Mouse (Mus musculus) activated CD4-positive, CD25-positive, alpha-beta regulatory T cell, adult 4 months (primary cell): ENCODE data around the gene Ssh1. TPM values are rescaled to one million over a fixed set of nuclear protein-coding genes. Genes with fewer than 3 reads are reported as not detected.
A peak's percentile ranks its signal among the peaks of the same experiment; 100 is the strongest.

Source experiments
- ATAC-seq: one replicate; pipeline ENCODE4 v1.8.0; 2017
- polyA plus RNA-seq, 2 experiments: library from polyadenylated mRNA; unstranded; fragments of 100-300 nt; shearing (Covaris generic); gene quantifications; one replicate each; pipeline ENCODE4 v1.2.1; 2017

Ssh1 gene
- polyA plus RNA-seq, 2 experiments from 2014 or later = 15.8 to 17.9 TPM

GRCm38 (mm10) chr5:113964972-113965371, 28.7 kb downstream of the Ssh1 start:
- no peak for ATAC-seq

DNA sequence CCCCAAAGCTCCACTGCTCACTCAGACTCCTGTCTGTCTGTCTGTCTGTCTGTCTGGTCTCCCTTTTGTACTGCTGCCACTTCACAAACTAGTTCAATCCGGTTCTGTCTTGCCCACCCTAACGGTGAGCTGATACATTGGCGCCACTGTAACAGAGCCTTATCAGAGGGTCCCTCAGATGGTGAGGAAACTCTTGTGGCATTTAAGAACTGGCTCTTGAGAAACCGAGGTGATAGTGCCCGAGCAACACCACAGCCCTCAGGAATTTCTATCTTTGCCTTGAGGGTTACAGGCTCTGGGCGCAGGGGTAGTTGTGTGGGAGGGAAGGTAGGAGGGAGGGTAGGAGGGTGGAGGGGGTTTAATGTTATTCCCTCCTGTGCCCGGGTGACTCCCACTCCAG, 31.9 kb downstream of the Ssh1 start:
- ATAC-seq = no peak

- no peak for ATAC-seq
Observed at GRCm38 (mm10) chr5:113960416-113960815, 33.3 kb downstream of the Ssh1 start.

DNA sequence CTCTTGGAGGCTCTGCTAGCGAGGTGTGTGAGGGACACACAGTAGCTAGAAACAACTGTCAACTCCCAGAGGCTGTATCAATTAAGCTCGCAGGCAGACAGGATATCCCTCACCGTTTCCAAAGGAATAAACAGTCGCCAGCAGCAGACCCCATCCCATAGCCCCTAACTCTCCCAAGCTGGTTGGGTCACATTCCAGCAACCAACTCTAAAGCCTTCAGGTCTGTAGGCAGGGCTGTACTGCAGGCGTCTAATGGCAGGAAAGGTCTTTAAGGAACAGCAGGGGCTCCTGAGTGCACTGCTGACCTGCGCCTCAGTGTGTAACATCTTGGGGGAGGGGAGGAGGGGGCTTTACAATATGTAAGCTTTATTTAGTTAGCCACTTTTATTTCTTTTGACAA, 34.7 kb downstream of the Ssh1 start:
- no peak for ATAC-seq

DNA sequence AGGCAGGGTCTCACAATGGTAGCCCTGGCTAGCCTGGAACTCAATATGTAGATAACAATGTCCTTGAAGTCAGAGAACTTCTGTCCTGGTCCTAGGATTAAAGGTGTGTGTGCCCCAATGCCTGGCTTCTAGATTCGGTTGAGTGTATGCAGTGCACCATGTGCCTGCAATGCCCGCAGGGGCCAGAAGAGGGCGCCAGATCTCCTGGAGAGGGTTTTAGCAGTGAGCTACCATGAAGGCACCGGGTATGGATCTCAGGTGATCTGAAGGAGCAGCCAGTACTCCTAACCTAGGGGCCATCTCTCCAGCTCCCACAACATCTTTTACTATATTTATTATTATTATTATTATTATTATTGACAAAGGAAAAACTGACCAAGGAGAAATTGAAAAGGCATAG, 37.2 kb downstream of the Ssh1 start:
- ATAC-seq = peak; percentile 38

- ATAC-seq = no peak
Observed at GRCm38 (mm10) chr5:113955691-113956090, 38.0 kb downstream of the Ssh1 start.

- no peak for ATAC-seq
Observed at GRCm38 (mm10) chr5:113955281-113955680, 38.4 kb downstream of the Ssh1 start.

- peak; percentile 79 for ATAC-seq
Observed at GRCm38 (mm10) chr5:113954421-113954820, 39.3 kb downstream of the Ssh1 start.

- ATAC-seq = no peak
Observed at GRCm38 (mm10) chr5:113952519-113952918, 41.2 kb downstream of the Ssh1 start.

DNA sequence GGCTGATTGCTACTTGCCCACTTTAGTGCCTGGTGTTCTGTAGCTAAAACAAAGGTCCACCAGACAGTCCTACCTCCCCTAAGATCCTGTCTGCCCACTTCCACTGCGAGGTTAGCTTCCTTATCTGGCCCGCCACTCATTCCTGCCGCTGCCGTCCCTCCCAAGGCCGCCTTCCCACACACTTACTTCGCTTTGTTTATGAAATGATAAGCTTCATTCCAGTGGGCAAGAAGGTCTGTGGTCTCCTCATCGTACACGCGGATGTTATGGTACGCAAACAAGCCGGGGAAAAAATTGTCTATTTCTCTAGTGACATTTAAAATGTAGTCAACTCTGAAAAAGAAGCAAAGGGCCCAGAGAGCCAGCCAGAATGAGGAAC, 42.0 kb downstream of the Ssh1 start:
- ATAC-seq = no peak

DNA sequence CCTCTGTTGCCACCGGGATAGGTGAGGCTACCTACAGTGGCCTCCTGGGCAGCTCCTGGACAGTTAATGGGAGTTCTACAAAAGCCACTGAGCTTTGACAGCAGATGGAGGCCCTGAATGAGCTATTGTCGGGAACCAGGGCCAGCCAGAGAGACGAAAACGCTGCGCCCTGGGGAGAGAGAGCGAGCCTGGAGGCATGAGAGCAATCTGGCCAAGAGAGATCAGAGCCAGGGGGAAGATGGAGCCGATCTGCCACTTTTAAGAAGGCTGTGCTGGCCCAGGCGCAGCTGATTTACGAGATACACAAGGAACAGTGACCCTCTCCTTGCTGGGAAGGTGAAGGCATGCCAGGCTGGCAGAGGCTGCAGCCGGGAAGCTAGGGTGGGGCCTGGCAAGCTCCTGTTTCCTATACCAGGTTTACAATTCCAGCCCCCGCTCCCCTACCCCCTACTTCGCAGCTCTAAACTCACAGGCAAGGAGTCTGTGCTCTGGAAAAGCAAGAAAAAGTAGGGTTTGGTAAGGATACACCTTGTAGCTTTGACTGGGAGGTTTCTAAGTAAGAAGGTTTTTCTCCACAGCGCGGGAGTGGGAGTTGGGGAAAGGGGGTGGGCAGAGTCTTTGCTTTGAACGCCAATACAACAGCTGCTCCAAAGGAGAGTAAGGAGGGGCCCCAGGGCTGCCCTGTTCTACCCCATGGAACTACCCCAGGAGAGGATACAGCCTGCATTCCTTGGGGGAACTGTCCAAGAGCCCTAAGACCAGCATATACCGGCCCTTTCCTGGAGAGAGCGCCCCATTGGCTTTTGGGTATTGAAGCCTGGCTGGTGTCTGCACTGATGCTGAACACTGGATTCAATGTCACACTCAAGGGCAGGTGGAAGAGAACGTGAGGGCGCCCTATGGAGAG, 42.7 kb downstream of the Ssh1 start:
- no peak for ATAC-seq

GRCm38 (mm10) chr5:113950133-113950532, 43.6 kb downstream of the Ssh1 start:
- ATAC-seq = no peak

GRCm38 (mm10) chr5:113947280-113947679, 46.4 kb downstream of the Ssh1 start:
- no peak for ATAC-seq

GRCm38 (mm10) chr5:113945126-113945525, 48.6 kb downstream of the Ssh1 start:
- ATAC-seq = no peak

DNA sequence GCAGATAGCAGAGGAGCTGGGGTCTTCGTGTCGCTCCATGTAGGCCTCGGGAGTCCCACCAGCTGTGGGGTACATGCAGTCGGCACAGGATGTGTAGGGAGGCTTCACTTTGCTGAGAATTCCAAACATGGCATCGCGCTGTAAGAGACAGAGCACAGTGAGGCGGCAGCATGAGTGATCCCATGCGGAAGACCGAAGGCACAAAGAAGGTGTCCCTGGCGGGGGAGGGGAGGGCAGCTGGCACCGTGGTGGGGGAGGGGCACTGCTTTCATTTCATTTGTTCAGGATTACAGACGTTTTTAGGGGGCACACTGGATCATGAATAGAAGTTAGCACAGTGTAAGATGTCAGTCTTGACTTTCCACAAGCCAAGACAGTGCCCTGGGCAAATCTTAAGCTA, 50.4 kb downstream of the Ssh1 start:
- ATAC-seq = no peak

DNA sequence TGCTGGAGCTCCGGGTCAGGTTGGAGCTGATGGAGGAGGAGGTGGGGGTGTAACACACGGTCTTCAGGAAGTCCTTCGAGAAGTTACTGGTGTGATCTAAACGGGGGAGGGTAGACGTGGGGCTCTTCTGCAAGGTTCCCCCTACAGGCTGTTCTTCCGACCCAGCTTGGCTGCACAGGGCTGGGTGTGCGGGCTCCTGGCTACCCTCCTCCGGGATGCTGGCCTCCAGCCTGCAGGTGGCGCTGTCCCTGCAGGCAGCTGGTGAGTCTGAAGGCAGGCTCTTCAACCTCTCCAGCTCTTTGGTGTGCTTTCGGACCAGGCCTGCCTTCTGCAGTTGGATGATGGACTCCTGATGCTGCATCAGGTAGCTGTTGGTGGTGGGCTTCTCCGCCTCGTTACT, 51.1 kb downstream of the Ssh1 start:
- ATAC-seq = no peak

DNA sequence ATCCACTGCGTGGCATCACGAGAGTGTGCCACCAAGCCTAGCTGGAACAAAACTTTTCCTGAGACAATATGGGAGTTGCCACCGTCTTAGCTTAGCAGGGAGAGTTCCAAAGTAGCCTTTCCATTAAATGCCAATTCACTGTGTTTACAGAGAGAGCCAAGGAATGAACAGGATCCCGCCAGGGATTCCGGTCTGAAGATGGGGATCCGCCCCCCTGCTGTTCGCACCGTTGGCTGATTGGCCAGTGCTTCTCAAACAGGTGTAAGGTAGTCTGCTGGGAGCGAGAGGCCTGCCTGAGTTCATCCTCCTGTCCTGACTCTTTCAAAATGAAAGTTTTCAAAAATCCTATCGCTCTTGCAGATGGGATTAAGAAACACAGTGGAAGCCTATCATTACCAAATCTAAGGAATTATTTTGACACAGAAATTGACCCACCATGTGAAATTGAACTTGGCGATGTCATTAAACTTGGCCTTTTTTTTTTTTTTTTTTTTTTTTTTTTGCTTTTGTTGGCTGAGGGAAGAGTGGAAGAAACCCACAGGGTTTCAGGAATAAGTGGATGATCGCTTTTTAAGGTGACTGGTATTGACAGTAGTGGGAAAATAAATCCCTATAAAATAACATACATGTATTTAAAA, 54.3 kb downstream of the Ssh1 start:
- ATAC-seq = no peak

GRCm38 (mm10) chr5:113937650-113938049, 56.0 kb downstream of the Ssh1 start:
- ATAC-seq = no peak

DNA sequence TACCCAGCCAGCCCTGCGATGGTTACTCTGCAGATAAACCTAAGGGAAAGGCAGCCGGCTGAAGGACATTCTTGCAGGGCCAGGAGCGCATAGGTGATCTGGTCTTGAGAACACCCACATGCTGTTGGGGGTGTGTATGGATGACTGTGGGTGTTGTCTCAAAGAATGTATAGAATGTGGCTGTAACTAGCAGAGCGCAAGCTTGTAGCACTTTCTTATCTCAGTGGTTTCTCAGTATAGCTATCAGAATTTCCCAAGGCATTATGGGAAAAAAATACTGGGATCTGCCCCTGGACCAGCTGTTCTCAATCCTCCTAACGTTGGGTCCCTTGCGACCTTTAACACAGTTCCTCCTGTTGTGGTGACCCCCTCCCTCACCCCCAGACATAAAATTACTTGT, 59.8 kb downstream of the Ssh1 start:
- no peak for ATAC-seq

DNA sequence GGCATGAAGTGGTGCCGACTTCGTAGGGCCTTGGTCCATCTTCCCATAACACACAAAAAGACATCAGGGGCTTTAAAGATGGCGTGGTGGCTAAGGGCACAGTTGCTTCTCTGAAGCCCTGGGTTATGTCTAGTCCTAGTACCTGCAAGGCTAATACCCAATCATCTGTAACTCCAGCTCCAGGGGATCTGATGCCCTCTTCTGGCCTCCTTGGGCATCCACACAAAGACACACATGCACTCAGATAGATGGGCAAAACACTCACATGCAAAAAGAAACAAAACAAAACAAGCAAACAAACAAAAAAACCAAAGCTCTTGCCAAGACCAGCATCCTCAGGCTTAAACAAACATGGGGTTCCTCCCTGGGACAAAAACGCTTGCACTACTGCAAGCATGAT, 60.2 kb downstream of the Ssh1 start:
- ATAC-seq = no peak

DNA sequence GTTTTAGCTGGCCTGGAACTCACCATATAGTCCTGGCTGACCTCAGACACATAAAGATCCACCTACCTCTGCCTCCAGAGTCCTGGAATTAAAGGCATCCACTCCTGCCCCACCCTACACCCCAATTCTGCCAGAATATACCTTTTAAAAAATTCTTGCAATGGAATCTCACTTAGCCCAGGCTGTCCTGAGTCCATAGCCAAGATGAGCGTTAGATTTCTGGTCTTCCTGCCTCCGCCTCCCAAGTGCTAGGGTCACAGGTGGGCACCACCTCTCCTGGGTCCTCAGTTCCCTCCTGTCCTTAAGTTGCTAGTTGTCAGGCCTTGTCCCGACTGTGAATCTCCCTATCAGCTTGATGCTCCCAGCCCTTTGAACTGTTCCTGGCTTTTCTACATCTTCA, 61.4 kb downstream of the Ssh1 start:
- ATAC-seq = no peak

DNA sequence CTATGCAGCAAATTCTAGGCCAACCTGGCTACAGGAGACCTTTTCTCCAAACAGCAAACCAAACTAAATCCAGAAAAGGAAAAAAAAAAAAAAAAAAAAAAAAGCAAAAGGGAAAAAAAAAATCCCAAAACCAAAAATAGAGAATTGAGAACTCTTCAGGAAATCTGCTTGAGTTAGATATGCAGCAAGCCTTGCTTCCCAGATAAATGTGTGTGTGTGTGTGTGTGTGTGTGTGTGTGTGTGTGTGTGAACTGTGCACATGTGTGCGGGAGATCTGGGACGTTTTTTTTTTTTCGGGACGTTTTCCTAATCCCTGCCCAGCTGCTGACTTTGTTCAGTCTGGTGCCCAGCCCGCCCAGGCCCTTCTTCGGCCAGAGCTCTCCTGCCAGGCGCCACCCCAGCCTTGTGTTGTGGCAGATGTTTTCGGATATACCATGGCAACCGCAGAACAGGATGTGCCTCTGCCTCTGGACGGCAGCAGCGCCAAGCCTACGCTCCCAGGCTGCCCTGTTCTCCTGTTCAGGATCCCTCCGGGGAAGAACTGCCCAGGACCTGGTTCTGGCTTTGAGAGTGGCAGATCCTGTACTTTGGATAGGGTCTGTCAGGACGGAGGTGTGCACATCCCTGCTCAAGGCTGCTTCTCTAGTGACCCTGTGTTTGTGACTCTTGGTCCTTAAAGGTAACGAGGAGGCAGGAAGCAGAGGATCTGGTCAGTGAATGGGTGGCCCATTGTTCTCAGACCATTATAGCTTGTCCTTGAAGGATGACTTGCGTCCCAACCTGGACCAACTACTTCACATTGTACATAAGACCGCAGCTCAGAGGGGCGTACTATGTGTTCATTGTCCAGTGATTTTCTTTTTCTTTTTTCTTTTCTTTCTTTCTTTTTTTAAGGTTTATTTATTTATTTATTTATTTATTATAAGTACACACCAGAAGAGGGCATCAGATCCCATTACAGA, 62.8 kb downstream of the Ssh1 start:
- peak; percentile 71 for ATAC-seq
